Mouse (Mus musculus): ENCODE results near the gene Tas2r144. TPM values are rescaled to one million over a fixed set of nuclear protein-coding genes. Genes with fewer than 3 reads are reported as not detected.

Gene Tas2r144
- total RNA-seq (2021) = not detected

- no peak for DNase-seq (ENCODE audit: low spot score in 2 of 2)
- intact Hi-C loops (cut with DNase I) = no loop called here
Measured at GRCm38 (mm10) chr6:42215028-42215427, at the start of gene Tas2r144. Tas2r144 (plus strand) TSS chr6:42215328.

GRCm38 (mm10) chr6:42182462-42182861 lies 32.7 kb upstream of the Tas2r144 start:
- DNase-seq (ENCODE audit: low spot score in 2 of 2) = peak in 1 of 2 experiments; percentile 92
- intact Hi-C loops (cut with DNase I) = loop anchor here (1.0 kb wide), 1 partner anchor 406 kb away; no protein-coding TSS in a partner anchor

- no peak for DNase-seq (ENCODE audit: low spot score in 2 of 2)
- intact Hi-C loops (cut with DNase I) = no loop called here
Measured at GRCm38 (mm10) chr6:42186230-42186629, 28.9 kb upstream of the Tas2r144 start.

- intact Hi-C loops (cut with DNase I) = loop anchor here (2.0 to 10.0 kb wide), 4 partner anchors 420 to 593 kb away; partner anchors contain the start of genes Ephb6, Olfr459 and Trpv6
- peak; percentile 54 to 89 for DNase-seq (ENCODE audit: low spot score in 2 of 2)
Measured at GRCm38 (mm10) chr6:42197710-42198109, 17.4 kb upstream of the Tas2r144 start.

GRCm38 (mm10) chr6:42199498-42199897 lies 15.6 kb upstream of the Tas2r144 start:
- intact Hi-C loops (cut with DNase I) = loop anchor here (2.0 to 10.0 kb wide), 3 partner anchors 422 to 595 kb away; partner anchors contain the start of genes Ephb6, Olfr459 and Trpv6
- peak in 1 of 2 experiments; percentile 49 for DNase-seq (ENCODE audit: low spot score in 2 of 2)

- intact Hi-C loops (cut with DNase I) = no loop called here
- no peak for DNase-seq (ENCODE audit: low spot score in 2 of 2)
Measured at GRCm38 (mm10) chr6:42222286-42222685, 7.2 kb downstream of the Tas2r144 start.

GRCm38 (mm10) chr6:42225046-42225445 lies 9.9 kb downstream of the Tas2r144 start:
- DNase-seq (ENCODE audit: low spot score in 2 of 2) = no peak
- intact Hi-C loops (cut with DNase I) = loop anchor here (5.0 kb wide), 1 partner anchor 102 kb away; no protein-coding TSS in a partner anchor

GRCm38 (mm10) chr6:42227240-42228101 lies 12.3 kb downstream of the Tas2r144 start:
- intact Hi-C loops (cut with DNase I) = loop anchor here (2.0 to 5.0 kb wide), 4 partner anchors 29 to 355 kb away; no protein-coding TSS in a partner anchor
- peak; percentile 71 to 73 for DNase-seq (ENCODE audit: low spot score in 2 of 2)

GRCm38 (mm10) chr6:42229610-42230009 lies 14.5 kb downstream of the Tas2r144 start:
- intact Hi-C loops (cut with DNase I) = loop anchor here (2.0 to 10.0 kb wide), 3 partner anchors 35 to 1075 kb away; partner anchors contain the start of genes Casp2 and Nobox
- no peak for DNase-seq (ENCODE audit: low spot score in 2 of 2)

GRCm38 (mm10) chr6:42231191-42231590 lies 16.1 kb downstream of the Tas2r144 start:
- peak; percentile 34 to 77 for DNase-seq (ENCODE audit: low spot score in 2 of 2)
- intact Hi-C loops (cut with DNase I) = loop anchor here (2.0 to 10.0 kb wide), 2 partner anchors 34 to 1074 kb away; partner anchors contain the start of genes Casp2 and Nobox

- DNase-seq (ENCODE audit: low spot score in 2 of 2) = peak; percentile 32 to 84
Measured at GRCm38 (mm10) chr6:42237276-42237805, 22.2 kb downstream of the Tas2r144 start.

GRCm38 (mm10) chr6:42241311-42242045 lies 26.4 kb downstream of the Tas2r144 start:
- DNase-seq (ENCODE audit: low spot score in 2 of 2) = peak; percentile 16 to 51
- intact Hi-C loops (cut with DNase I) = no loop called here

More at GRCm38 (mm10) chr6:42237276-42237805, 22.2 kb downstream of the Tas2r144 start:
- intact Hi-C loops (cut with DNase I) = loop anchor here (10.0 kb wide), 1 partner anchor 1067 kb away; the partner anchor contains the start of gene Nobox

GRCm38 (mm10) chr6:42245711-42246353 lies 30.7 kb downstream of the Tas2r144 start, which contains the start of gene Gstk1:
Gstk1 (plus strand) TSS chr6:42245935.
- DNase-seq (ENCODE audit: low spot score in 2 of 2) = peak; percentile 45 to 80
- intact Hi-C loops (cut with DNase I) = no loop called here

GRCm38 (mm10) chr6:42247173-42247572 lies 32.0 kb downstream of the Tas2r144 start:
- intact Hi-C loops (cut with DNase I) = no loop called here
- no peak for DNase-seq (ENCODE audit: low spot score in 2 of 2)

- no peak for DNase-seq (ENCODE audit: low spot score in 2 of 2)
- intact Hi-C loops (cut with DNase I) = no loop called here
Measured at GRCm38 (mm10) chr6:42247981-42248380, 32.9 kb downstream of the Tas2r144 start.

GRCm38 (mm10) chr6:42251791-42252190 lies 36.7 kb downstream of the Tas2r144 start:
- intact Hi-C loops (cut with DNase I) = no loop called here
- no peak for DNase-seq (ENCODE audit: low spot score in 2 of 2)

GRCm38 (mm10) chr6:42253103-42253502 lies 38.0 kb downstream of the Tas2r144 start:
- no peak for DNase-seq (ENCODE audit: low spot score in 2 of 2)
- intact Hi-C loops (cut with DNase I) = no loop called here

GRCm38 (mm10) chr6:42257303-42257863 lies 42.3 kb downstream of the Tas2r144 start:
- DNase-seq (ENCODE audit: low spot score in 2 of 2) = peak; percentile 46 to 56
- intact Hi-C loops (cut with DNase I) = loop anchor here (2.0 kb wide), 1 partner anchor 31 kb away; no protein-coding TSS in a partner anchor

- no peak for DNase-seq (ENCODE audit: low spot score in 2 of 2)
- intact Hi-C loops (cut with DNase I) = no loop called here
Measured at GRCm38 (mm10) chr6:42260430-42260829, 45.3 kb downstream of the Tas2r144 start.

Measured in left cerebral cortex, postnatal 25 days (tissue).